Mouse (Mus musculus): ENCODE measurements around the gene Nek11.
A peak's percentile ranks its signal among the peaks of the same experiment; 100 is the strongest.

Nek11 gene

GRCm38 (mm10) chr9:105395218-105395627 lies at the start of gene Nek11, which contains the start of gene Aste1:
TSS of gene Nek11 (minus strand) at chr9:105395524.
TSS of gene Aste1 (plus strand) at chr9:105395392.
- peak; percentile 93 to 96 for DNase-seq

DNA sequence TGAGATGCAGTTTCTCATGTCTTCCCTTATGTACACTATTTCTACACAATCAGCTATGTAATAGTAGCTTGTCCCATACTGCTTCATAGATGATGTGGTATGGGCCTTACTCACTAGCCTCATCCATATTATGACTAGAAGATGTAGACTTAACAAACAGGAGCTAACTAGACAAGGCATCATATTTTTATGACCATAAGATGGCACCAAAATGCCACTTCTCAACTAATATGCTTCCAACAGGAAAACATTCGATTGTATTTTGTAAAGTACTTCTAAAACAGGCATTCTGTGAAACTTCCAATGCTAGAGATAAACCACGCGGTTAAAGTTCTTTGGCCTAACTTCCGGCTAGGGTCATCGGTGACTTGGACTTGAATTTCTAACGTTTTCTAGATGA lies 13.2 kb upstream of the Nek11 start:
- no peak for DNase-seq

DNA sequence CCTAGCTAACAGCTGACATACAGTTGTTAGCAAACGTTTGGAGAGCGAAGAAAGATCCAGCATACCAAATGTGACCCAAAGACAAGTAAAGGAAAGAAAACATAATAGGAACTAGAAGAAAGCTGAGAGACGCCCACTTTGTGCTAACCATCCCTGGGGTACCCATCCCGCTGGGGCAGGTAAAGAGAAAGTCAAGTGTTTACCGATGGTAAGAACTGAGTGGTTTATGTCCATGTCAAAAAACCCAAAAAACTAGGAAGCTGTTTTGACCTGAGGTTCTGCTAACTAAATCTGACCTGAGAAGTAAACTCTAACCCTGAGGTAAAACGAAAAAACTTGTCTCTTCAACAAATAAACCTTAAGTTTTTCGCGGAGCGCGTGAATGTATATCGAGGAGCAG lies 604 bp downstream of the Nek11 start:
- DNase-seq = no peak

DNA sequence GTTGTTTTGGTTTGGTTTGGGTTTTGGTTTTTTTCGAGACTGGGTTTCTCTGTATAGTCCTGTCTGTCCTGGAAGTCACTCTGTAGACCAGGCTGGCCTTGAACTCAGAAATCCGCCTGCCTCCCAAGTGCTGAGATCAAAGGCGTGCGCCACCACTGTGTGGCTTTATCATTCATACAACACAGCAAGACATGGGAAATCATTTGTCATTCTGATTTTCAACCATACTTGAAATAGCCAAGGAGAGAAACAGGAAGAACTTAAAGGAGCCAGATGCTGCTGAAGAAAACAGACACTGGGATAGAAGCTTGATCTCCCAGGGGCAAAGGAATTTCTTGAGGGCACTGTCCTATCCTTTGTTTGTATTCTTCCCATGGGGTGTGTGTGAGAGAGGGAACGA lies 4.7 kb downstream of the Nek11 start:
- no peak for DNase-seq

- peak; percentile 70 to 84 for DNase-seq
Measured at GRCm38 (mm10) chr9:105389289-105389688, 6.0 kb downstream of the Nek11 start.

DNA sequence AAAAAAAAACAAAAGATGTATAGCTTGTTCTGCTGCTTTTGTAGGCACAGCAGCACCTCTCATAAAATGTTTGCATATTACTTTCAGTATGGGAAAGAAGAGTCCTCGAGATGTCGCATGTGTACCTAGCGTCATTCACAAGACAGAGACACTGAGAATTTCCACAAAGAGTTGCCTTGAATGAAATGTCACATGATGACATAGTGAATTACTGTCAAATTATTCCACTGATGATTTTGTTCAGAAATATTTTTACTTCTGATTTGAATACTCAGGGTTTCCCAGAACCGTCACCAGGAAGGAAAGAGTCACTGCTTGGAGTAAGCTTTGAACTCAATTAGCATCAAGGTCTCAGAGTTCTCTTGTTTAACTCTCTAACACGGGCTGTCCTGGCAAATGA lies 7.9 kb downstream of the Nek11 start:
- no peak for DNase-seq

DNA sequence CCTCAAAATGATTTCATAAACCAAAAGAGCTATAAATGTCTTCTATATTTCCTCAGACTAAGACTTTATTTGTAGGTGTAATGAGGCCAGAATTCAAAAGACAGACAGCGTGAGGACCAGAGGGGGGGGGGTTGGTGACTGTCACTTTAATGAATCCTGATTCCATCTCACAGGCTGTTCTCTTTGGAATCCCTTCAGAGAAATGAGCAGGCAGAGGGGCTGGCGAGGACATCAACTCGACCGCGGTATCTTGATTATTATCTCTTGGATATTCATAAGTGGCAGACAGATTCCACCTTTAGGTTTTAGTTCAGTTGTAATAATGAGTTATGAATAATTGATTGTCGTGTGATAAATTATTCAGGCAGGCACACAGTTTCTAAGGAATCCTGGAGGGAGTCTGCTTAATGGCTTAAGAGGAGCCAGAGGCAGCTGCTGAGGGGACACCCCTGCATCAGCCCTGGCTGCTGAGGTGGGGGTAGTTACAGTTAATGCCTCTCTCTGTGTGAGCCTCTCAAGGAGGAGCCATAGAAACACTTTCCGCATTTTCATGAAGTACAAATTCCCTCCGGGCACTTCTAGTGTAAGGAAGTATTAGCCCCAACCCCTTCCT lies 15.7 kb downstream of the Nek11 start:
- no peak for DNase-seq

DNA sequence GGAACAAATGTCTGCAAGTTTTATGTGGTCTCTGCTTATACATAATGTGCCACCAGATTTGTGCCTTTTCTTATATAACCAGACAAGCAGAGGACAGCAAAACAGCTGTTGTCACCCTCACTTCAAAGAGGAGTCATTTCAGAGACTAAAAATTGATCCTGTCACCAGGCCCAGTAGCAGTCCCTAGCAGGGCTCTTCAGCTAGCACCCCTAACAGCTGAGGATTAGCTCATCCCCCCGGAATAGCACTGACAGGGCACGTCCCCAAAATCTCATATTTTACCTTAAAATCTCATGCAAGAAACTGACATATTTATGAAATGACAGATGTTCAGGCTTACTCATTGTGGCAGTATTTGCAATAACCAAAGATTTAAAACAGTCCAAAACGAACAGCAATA lies 17.7 kb downstream of the Nek11 start:
- no peak for DNase-seq

- DNase-seq = no peak
Measured at GRCm38 (mm10) chr9:105376954-105377530, 18.3 kb downstream of the Nek11 start.

DNA sequence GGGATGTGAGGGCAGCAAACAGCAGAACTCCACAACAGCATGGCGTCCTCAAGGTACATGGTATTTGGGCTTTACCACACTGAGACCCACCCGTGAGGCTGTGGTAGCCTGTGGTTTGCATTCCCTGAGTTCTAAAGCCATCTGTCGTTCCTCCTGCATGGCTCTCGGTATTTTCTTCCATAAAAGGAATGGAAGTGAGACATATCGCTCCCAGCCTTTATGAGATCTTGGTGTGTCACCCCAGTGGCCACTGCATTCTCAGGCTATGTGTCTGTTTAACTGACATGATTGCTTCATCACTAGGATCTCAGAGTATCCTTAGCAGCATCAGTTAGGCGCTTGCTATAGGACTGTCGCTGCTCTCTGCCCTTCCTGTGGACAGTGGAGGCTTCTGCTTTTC lies 18.9 kb downstream of the Nek11 start:
- no peak for DNase-seq

DNA sequence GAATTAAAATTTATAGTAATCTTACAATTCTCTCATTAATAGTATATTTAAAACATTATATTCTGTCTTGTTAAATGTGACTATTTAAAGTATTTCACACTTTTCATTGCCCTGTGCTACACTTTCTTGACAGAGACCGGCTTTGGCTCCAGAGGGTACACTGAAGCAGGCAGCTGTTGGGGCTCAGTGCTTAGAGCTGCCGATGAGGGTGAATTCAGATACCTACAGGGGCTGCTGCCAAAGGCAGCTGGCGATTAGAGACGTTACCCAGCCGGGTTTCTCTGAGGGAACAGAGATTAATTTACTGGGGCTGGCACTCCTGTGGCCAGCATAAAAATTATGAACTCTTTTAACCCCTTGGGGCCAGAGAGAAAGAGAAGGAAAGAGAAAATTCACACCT lies 21.0 kb downstream of the Nek11 start:
- DNase-seq = no peak

- no peak for DNase-seq
Measured at GRCm38 (mm10) chr9:105368605-105369004, 26.7 kb downstream of the Nek11 start.

DNA sequence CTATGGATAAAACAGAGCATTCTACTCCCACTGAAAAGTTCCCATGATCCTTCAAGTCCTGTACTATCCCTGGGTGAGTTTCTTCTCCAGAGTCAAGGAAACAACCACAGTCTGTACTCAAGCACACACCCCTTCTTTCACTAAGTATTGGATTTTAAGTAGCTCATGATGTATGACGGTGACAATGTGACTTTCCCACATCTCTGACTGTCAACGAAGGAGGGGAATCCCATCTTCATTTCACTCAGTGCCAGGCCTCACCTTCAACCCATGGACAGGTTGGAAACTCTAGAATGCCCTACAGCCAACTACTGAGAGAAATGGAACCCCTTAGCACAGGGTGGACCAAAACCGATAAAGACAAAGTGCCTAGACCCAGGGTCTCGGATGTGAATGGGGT lies 29.1 kb downstream of the Nek11 start:
- DNase-seq = no peak

- peak in 1 of 2 experiments; percentile 7 for DNase-seq
Measured at GRCm38 (mm10) chr9:105363520-105364231, 31.6 kb downstream of the Nek11 start.

GRCm38 (mm10) chr9:105362181-105362580 lies 33.1 kb downstream of the Nek11 start:
- DNase-seq = no peak

GRCm38 (mm10) chr9:105349034-105349433 lies 46.3 kb downstream of the Nek11 start:
- DNase-seq = no peak

DNA sequence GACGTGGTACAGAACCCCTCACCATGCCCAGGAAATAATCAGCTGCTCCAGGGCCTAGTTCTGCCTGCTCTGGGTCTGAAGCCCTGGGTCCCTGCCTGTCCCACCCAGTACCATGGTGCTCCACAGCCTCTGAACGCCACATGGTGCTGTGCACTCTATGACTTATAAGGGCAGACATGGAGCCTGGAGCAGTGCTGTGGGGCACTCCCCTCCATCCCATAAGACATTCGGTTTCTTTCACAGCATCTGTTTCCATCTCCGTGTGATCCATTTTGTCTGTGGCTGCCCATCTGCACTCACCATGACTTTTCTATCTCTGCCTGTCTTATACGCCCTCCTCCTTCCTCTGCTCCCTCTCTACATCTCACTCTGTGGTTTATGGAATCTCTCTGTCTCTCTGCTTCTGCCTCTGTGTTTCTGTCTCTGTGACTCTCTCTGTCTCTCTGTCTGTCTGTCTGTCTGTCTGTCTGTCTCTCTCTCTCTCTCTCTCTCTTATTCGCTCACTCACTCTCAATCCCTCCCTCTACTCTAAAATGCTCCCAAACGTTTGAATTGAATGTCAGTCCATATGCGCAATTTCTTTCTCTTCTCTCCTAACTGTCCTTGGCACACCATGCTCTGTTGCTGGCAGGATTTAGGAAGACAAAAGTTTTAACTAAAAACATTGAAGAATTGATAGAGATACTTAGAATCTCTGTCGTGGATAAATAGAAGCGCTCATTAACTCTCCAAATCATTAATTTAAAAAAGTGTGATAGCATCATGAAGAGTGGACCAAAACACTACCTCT lies 46.9 kb downstream of the Nek11 start:
- no peak for DNase-seq

- no peak for DNase-seq
Measured at GRCm38 (mm10) chr9:105342994-105343656, 52.2 kb downstream of the Nek11 start.

GRCm38 (mm10) chr9:105342565-105342964 lies 52.8 kb downstream of the Nek11 start:
- no peak for DNase-seq

GRCm38 (mm10) chr9:105332436-105333016 lies 62.8 kb downstream of the Nek11 start:
- no peak for DNase-seq

DNA sequence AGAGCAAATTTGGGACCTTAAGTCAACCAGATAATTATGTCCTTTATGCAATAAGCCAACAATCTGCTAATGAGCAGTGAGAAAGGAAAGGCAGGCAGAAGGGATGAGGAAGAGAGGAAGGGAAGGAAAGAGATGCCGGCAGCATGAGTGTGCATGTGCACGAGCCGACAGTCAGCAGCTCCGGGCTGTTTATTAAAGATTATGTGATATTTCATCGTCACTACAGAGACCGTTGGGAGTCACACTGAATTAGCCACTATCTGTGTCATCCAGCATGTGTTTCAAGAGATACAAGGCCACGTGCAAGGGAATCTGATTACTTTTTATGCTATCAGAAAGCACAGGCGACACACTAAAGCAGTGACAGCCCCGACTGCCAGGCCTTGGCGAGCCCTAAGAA lies 73.5 kb downstream of the Nek11 start:
- no peak for DNase-seq

GRCm38 (mm10) chr9:105313250-105313649 lies 82.1 kb downstream of the Nek11 start:
- DNase-seq = no peak

All from cerebellum, postnatal 25 days (tissue).